Mouse (Mus musculus) kidney, adult 11 months (tissue): ENCODE measurements around the gene Hc.

Source experiments
- DNase-seq: peaks from one replicate; pipeline ENCODE4 v3.0.0; 2022

Gene Hc

DNA sequence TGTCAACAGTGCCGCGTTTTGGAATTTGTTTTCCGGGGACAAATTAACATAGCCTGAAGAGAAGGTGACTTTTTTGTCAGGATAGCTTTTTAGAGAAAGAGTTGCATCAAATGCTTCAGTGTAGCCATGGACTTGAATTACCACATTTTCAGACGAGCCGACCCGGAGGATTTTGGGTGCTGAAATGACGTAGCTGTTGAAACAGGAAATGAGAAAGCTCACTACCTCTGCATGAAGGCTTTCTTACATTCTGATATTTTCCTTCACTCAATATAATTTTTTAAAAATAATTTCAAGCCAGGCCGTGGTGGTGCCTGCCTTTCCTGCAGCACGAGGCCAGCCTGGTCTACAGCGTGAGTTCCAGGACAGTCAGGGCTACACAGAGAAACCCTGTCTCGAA lies 4.0 kb downstream of the Hc start:
- no peak for DNase-seq

DNA sequence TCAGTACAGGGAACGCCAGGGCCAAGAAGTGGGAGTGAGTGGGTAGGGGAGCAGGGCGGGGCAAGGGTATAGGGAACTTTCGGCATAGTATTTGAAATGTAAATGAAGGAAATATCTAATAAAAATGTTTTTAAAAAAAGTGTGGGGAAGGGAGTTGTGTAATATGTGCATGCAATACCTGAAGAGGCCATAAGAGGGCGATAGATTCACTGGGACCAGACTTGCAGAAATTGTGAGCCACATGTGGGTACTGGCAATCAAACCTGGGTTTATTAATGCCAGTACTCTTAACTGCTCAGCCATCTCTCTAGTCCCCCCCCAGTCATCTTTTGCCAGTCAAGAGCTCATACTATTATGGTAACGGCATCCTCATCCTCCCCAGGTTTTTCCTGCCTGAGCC lies 12.4 kb downstream of the Hc start:
- no peak for DNase-seq

DNA sequence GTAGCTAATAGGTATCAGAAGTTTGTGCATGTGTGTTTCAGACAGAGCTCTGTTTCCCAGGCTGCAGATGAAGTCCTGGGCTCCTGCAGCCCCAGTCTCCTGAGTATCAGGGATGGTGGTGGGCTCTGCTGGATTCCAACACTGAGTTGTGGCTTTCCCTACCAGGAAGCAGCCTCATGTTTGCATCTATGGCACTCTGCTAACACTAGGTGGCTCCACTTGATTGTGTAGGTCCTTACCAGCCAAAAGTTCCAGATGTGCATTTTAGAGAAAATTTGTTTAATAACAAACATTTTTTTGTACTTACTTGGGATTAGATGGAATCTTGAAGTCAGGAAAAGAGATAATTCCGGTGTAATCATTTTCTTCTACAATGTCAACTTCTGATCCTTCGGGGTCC lies 16.3 kb downstream of the Hc start:
- DNase-seq = no peak

DNA sequence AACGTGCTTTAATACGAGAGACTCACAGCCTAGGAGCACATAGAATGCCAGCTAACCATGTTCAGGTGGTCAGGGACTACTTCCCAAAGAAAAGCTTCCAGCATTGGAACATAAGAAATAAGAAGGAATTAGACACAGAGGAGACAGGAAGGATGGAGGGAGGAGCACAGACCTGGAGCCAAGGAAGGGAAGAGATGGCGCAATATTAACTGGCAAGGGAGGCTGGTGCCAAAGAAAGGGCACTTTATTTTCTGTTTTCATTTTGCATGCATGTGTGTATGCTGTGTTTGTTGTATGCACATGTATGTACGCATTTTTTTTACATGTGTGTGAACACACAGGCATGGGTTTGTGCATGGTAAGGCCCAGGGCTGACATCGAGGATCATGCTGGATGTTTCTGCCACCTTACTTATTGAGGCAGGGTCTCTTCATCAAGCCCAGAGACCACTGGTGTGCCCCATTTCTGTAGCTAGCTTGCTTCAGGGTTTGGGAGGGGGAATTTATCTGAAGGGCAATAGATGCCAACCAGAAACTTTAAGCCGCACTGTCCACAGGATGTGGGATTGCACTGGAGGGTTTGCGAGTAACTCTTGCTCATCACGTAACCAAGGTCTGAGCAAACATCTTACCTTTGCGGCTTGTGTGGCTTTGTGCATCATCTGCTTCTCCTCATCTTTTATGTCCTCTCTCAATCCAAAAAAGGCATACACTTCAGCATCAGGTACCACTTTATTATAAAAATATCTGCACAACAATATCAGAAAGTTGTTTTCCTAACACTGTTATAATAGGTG lies 22.5 kb downstream of the Hc start:
- no peak for DNase-seq

DNA sequence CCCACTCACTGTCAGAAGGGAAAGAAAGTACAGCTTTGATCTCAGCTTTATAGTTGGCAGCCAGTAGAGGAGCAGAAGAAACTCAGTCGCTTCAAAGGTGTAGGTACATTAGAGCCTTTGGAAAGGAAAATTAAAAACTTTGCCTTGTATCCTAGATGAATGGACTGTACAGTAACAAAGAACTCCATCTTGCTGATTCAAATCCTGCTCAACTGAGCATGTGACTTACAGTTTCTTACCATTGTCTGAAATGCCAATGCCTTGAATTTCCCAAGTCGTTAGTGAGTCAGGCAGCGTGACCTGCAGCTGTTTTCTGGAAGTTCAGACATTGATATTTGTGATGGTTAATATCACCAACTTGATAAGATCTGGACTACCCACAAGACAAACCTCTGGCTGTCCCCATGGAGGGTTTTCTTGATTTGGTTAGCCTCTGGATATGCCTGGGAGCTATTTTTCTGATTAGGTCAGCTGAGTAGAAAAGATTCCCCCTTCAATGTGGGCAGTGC lies 36.5 kb downstream of the Hc start:
- no peak for DNase-seq

DNA sequence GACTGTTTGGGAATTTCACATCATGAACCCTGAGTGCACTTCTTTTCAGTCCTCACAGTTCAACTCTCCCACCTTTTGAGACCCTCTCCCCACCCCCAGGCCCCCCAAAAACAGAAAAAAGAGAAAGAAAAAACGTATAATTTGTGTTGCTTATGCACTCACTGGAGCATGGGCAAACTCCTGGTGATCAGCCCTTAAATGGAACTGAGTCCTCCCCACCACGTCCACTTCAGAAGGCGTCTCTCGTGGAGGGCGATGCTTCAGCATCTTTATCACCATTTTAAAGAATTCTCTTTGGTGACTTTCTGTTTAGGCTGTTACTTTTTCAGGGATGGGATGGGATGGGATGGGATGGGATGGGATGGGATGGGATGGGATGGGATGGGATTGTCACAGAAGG lies 39.4 kb downstream of the Hc start:
- DNase-seq = no peak

- DNase-seq = no peak
Observed at GRCm38 (mm10) chr2:35015861-35016260, 45.4 kb downstream of the Hc start.

GRCm38 (mm10) chr2:35011649-35012048 lies 49.6 kb downstream of the Hc start:
- no peak for DNase-seq

DNA sequence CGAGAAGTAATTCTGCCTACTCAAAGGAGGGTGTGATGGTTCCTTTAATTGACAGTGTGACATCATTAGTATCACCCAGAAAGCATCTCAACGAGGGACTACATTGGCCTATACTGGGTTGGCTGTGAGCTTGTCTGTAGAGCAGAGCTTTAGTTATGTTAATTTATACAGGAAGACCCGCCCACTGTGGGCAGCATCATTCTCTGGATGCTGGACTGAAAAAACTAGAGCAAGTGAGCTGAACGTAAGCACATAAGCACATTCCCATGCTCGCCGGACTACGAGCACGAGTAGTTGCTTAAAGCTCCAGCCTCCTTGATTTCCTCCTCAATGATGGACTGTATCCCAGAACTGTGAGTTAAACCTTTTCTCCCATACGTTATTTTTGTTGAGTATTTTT lies 62.3 kb downstream of the Hc start:
- DNase-seq = no peak

- DNase-seq = no peak
Observed at GRCm38 (mm10) chr2:34996506-34996905, 64.7 kb downstream of the Hc start.

DNA sequence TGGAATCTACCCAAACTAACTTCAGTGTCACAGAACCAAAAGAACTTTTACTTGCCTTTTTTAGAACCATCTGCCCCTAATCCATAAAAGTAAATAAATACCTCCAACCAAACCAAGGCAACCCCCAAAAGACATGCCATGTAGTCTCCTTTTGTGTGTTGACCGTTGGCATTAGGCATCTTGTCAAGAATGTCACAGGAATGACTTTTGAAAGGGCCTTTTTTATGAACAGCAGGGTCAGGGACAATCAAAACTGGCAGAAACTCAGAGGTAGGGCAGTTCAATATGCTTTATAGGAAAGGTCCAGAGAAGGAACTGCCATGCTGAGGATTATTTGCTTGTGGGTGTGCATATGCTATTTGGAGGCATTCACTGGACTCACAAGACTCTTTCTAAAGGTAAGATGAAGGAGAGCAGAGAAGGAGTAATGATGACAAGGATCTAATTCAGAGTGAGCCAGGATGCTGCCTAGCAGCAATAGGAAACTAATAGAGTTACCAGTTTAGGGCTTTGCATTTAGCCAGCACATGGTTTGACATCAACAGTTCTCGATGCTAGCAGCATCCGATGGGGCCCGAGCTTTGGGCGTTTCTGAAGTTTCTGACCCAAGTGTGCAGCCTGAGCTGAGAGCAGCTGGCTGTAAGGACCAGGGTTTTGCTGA lies 67.4 kb downstream of the Hc start:
- no peak for DNase-seq

GRCm38 (mm10) chr2:34992729-34993695 lies 68.2 kb downstream of the Hc start:
- DNase-seq = no peak

- DNase-seq = no peak
Observed at GRCm38 (mm10) chr2:34991966-34992365, 69.3 kb downstream of the Hc start.

- DNase-seq = no peak
Observed at GRCm38 (mm10) chr2:34989749-34990148, 71.5 kb downstream of the Hc start.

- DNase-seq = no peak
Observed at GRCm38 (mm10) chr2:34987595-34987994, 73.6 kb downstream of the Hc start.

DNA sequence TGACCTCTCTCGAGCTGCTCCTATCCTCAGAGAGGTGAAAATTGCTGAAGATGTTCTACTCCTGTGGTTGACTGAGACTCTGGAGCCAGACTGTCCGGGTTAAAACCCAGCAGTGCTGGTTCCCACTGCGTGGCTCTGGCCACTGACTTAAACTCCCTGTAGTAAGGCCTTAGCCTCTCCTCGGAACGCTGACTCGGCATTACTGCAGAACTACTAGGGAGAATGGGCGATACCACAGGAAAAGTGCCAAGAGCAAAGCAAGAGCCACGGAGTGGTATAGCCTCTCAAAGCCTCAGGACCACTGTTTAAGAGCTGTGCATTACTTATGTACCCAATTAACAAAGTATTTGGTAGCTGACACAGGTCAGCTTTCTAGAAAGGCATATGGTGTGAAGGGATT lies 76.4 kb downstream of the Hc start:
- DNase-seq = no peak

- no peak for DNase-seq
Observed at GRCm38 (mm10) chr2:34982906-34983698, 78.1 kb downstream of the Hc start.

DNA sequence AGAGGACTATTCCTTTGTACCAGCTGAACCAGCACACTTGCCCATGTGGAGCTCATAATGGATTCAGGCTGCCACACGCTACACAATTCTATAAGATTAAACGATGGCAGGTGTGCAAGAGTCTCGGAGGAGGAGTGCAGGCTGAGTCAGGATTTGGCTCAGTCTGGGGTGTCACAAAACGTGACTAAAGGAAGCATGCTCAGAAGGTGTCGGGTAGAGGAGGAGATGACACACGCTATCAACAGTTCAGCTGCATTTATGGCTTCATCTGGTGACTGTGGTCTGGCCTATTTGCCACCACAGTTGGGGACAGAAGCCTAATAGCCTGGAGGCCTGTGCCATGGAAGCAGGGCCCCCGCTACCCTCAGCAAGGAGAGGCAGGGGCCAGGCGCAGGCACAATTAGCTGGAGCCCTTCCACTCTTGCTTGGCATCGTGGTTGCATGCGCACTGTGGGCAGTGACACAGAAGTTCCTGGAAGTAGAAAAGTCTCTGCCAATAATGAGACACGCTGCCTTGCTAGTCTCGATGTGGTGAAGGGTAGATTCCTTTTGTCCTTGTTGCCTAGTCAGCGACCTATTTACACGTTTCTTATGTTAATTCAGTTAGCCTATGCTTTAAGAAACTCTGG lies 79.0 kb downstream of the Hc start:
- DNase-seq = no peak

GRCm38 (mm10) chr2:34979459-34980011 lies 81.7 kb downstream of the Hc start:
- no peak for DNase-seq

GRCm38 (mm10) chr2:34978226-34978625 lies 83.0 kb downstream of the Hc start:
- no peak for DNase-seq

GRCm38 (mm10) chr2:34976945-34977658 lies 84.1 kb downstream of the Hc start:
- DNase-seq = no peak
